Mouse (Mus musculus): ENCODE measurements around the gene Htt.

DNA sequence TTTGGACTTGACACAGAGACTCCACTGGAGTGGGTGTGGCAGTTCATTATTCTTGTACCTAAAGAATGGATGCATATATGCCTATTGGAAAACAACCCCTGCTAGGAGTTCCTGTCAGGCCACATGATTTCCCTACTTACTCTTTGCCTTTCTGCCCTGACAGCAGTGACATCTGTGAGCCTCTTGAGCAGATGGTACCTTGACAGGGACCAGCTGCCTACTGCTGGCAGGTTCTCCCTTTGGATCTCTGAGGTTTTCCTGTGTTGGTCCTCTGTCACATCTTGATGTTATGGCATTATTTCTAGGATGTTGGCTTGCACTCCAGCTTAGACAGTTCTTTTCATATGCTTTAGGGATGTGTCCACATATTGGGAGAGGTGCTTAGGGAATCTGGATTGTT lies 32.4 kb upstream of the Htt start:
- TF ChIP-seq ZC3H11A (IDR thresholded peaks at IDR 0.05; ENCODE audit: borderline replicate concordance, low read depth, low read length), result no peak
- no peak for TF ChIP-seq CHD2 (IDR thresholded peaks at IDR 0.05; ENCODE audit: low read depth, low read length)
- TF ChIP-seq ZNF384 (IDR thresholded peaks at IDR 0.05; ENCODE audit: low read depth, low read length), result no peak
- TF ChIP-seq HCFC1 (IDR thresholded peaks at IDR 0.05; ENCODE audit: borderline replicate concordance, insufficient read depth, low read length), result no peak

All from ES-E14 (cell line).